Mouse (Mus musculus) heart, embryonic 13.5 days (tissue): Measurements from ENCODE around the gene Plekhg3. TPM values are rescaled to one million over a fixed set of nuclear protein-coding genes. Genes with fewer than 3 reads are reported as not detected.

Source experiments
- ATAC-seq: fragments of 200-750 bp; cut with Nextera tagmentation; 2 replicates; pipeline ENCODE4 v1.8.0; 2017; ENCODE audit warnings: moderate TSS enrichment; ENCODE audit not compliant: insufficient number of reproducible peaks, low FRiP score, low TSS enrichment; ENCODE audit errors: extremely low read depth
- H3K27ac ChIP-seq: fragments of 300-500 bp; sonication (generic); replicated peaks from 2 replicates; pipeline ENCODE4 v1.5.1; 2015; ENCODE audit warnings: moderate library complexity, mild to moderate bottlenecking, inconsistent platforms
- H3K27me3 ChIP-seq: fragments of 300-500 bp; sonication (generic); replicated peaks from 2 replicates; pipeline ENCODE4 v1.6.1; 2015; ENCODE audit warnings: mild to moderate bottlenecking, inconsistent platforms
- H3K36me3 ChIP-seq: fragments of 300-500 bp; sonication (generic); 2 replicates; pipeline ENCODE4 v1.6.1; 2015; ENCODE audit warnings: mild to moderate bottlenecking, inconsistent platforms
- H3K4me1 ChIP-seq: fragments of 300-500 bp; sonication (generic); 2 replicates; pipeline ENCODE4 v1.6.1; 2015; ENCODE audit warnings: inconsistent platforms
- H3K4me2 ChIP-seq: fragments of 300-500 bp; sonication (generic); 2 replicates; pipeline ENCODE4 v1.6.1; 2015; ENCODE audit warnings: inconsistent platforms, mild to moderate bottlenecking, moderate library complexity
- H3K4me3 ChIP-seq: fragments of 300-500 bp; sonication (generic); 2 replicates; pipeline ENCODE4 v1.5.1; 2015; ENCODE audit warnings: moderate library complexity, mild to moderate bottlenecking, inconsistent platforms
- H3K9ac ChIP-seq: fragments of 300-500 bp; sonication (generic); 2 replicates; pipeline ENCODE4 v1.6.1; 2015; ENCODE audit warnings: inconsistent platforms, mild to moderate bottlenecking, moderate library complexity
- H3K9me3 ChIP-seq: fragments of 300-500 bp; sonication (generic); 2 replicates; pipeline ENCODE4 v1.6.1; 2016; ENCODE audit warnings: inconsistent platforms
- WGBS: fragments of 180-500 bp; shearing (Covaris S2); methylation state at CpG from one replicate; pipeline ENCODE4 v1.1.7; 2015; ENCODE audit warnings: mixed read lengths; 5-methylcytosine and 5-hydroxymethylcytosine counted together
- polyA plus RNA-seq: library from polyadenylated mRNA; unstranded; fragments of >200 nt; fragmentation: Nextera tagmentation; extraction: Ambion mirVana; gene quantifications from 2 replicates; pipeline ENCODE4 v1.2.1, GENCODE M21; 2015

Gene Plekhg3
- polyA plus RNA-seq = 6.5 and 7.2 TPM in 2 replicates

GRCm38 (mm10) chr12:76530580-76531139, at the start of gene Plekhg3:
TSS of gene Plekhg3 (plus strand) at chr12:76530891.
- H3K4me3 ChIP-seq = no peak within 1 kb of the TSS
- 0 out of 2 replicates have a peak within 1 kb of the TSS, but pooled peaks have one; percentile 95 for H3K4me2 ChIP-seq
- H3K27me3 ChIP-seq = peaks cover 33% of the 10 kb centered on the region
- no peak within 1 kb of the TSS for H3K27ac ChIP-seq
- H3K4me1 ChIP-seq = peaks cover 31% of the 10 kb centered on the region
- no peaks in the 10 kb centered on the region for H3K36me3 ChIP-seq
- H3K9me3 ChIP-seq = no peaks in the 10 kb centered on the region
- ATAC-seq = no peak
- H3K9ac ChIP-seq = no peak within 1 kb of the TSS
- WGBS = 51% methylated on average over 6 of the region's 6 CpGs

GRCm38 (mm10) chr12:76482446-76482845, 48.2 kb upstream of the Plekhg3 start:
- Histone ChIP-seq H3K9me3 (peaks cover 8% of the 10 kb centered on the region; the same call in 1 of the 2 replicates), H3K27me3 (no peaks in the 10 kb centered on the region), H3K4me3 (no peak overlapping the region), H3K9ac (no peak overlapping the region), H3K4me2 (no peak overlapping the region), H3K27ac (no peak overlapping the region), H3K36me3 (no peaks in the 10 kb centered on the region), H3K4me1 (peaks cover 39% of the 10 kb centered on the region)
- WGBS = 76% methylated on average over 2 of the region's 2 CpGs
- ATAC-seq = no peak

GRCm38 (mm10) chr12:76482948-76483347, 47.7 kb upstream of the Plekhg3 start:
- no peak overlapping the region for H3K4me2 ChIP-seq
- peaks cover 39% of the 10 kb centered on the region for H3K4me1 ChIP-seq
- ATAC-seq = no peak
- WGBS = 74% methylated on average over 2 of the region's 2 CpGs
- no peaks in the 10 kb centered on the region for H3K27me3 ChIP-seq
- H3K27ac ChIP-seq = no peak overlapping the region
- H3K9me3 ChIP-seq = peaks cover 8% of the 10 kb centered on the region; the same call in 1 of the 2 replicates
- H3K4me3 ChIP-seq = no peak overlapping the region
- no peak overlapping the region for H3K9ac ChIP-seq
- H3K36me3 ChIP-seq = no peaks in the 10 kb centered on the region

- H3K9me3 ChIP-seq = peaks cover 8% of the 10 kb centered on the region; the same call in 1 of the 2 replicates
- H3K4me2 ChIP-seq = no peak overlapping the region
- H3K27ac ChIP-seq = no peak overlapping the region
- 41% methylated on average over 4 of the region's 4 CpGs for WGBS
- no peaks in the 10 kb centered on the region for H3K36me3 ChIP-seq
- peaks cover 20% of the 10 kb centered on the region for H3K4me1 ChIP-seq
- no peaks in the 10 kb centered on the region for H3K27me3 ChIP-seq
- ATAC-seq = no peak
- no peak overlapping the region for H3K9ac ChIP-seq
- no peak overlapping the region for H3K4me3 ChIP-seq
These were observed 45.8 kb upstream of the Plekhg3 start for GRCm38 (mm10) chr12:76484881-76485280.

- Histone ChIP-seq H3K4me3 (no peak overlapping the region), H3K27me3 (no peaks in the 10 kb centered on the region), H3K9me3 (peaks cover 8% of the 10 kb centered on the region; the same call in 1 of the 2 replicates), H3K4me2 (no peak overlapping the region), H3K4me1 (peaks cover 15% of the 10 kb centered on the region), H3K36me3 (no peaks in the 10 kb centered on the region), H3K9ac (no peak overlapping the region), H3K27ac (no peak overlapping the region)
- 58% methylated on average over 11 of the region's 11 CpGs for WGBS
- ATAC-seq = no peak
These were observed 45.3 kb upstream of the Plekhg3 start for GRCm38 (mm10) chr12:76485381-76485780.

- Histone ChIP-seq H3K4me3 (no peak overlapping the region), H3K9me3 (peaks cover 6% of the 10 kb centered on the region; the same call in 1 of the 2 replicates), H3K4me1 (peaks cover 15% of the 10 kb centered on the region), H3K4me2 (no peak overlapping the region), H3K27ac (no peak overlapping the region), H3K9ac (no peak overlapping the region), H3K36me3 (no peaks in the 10 kb centered on the region), H3K27me3 (no peaks in the 10 kb centered on the region)
- no peak for ATAC-seq
- 44% methylated on average over 9 of the region's 9 CpGs for WGBS
These were observed 43.7 kb upstream of the Plekhg3 start for GRCm38 (mm10) chr12:76486943-76487342.

- 87% methylated on average over 1 of the region's 1 CpGs for WGBS
- Histone ChIP-seq H3K4me3 (no peak overlapping the region), H3K4me2 (no peak overlapping the region), H3K27ac (no peak overlapping the region), H3K27me3 (peaks cover 7% of the 10 kb centered on the region), H3K4me1 (peaks cover 12% of the 10 kb centered on the region; the same call in 1 of the 2 replicates), H3K9me3 (peaks cover 6% of the 10 kb centered on the region; the same call in 1 of the 2 replicates), H3K36me3 (no peaks in the 10 kb centered on the region), H3K9ac (no peak overlapping the region)
- ATAC-seq = no peak
These were observed 39.9 kb upstream of the Plekhg3 start for GRCm38 (mm10) chr12:76490798-76491197.

GRCm38 (mm10) chr12:76493462-76493861, 37.2 kb upstream of the Plekhg3 start:
- H3K4me1 ChIP-seq = peaks cover 9% of the 10 kb centered on the region; the same call in 1 of the 2 replicates
- no peak overlapping the region for H3K9ac ChIP-seq
- no peaks in the 10 kb centered on the region for H3K36me3 ChIP-seq
- no peak for ATAC-seq
- 40% methylated on average over 5 of the region's 5 CpGs for WGBS
- peaks cover 10% of the 10 kb centered on the region for H3K27me3 ChIP-seq
- H3K4me2 ChIP-seq = no peak overlapping the region
- 0 out of 2 replicates have a peak overlapping the region, but pooled peaks have one; percentile 39 for H3K27ac ChIP-seq
- peaks cover 6% of the 10 kb centered on the region; the same call in 1 of the 2 replicates for H3K9me3 ChIP-seq
- H3K4me3 ChIP-seq = no peak overlapping the region

- Histone ChIP-seq H3K27ac (no peak overlapping the region), H3K4me1 (peaks cover 10% of the 10 kb centered on the region; the same call in 1 of the 2 replicates), H3K4me3 (no peak overlapping the region), H3K9me3 (peaks cover 6% of the 10 kb centered on the region; the same call in 1 of the 2 replicates), H3K4me2 (no peak overlapping the region), H3K9ac (no peak overlapping the region), H3K27me3 (peaks cover 10% of the 10 kb centered on the region), H3K36me3 (no peaks in the 10 kb centered on the region)
- WGBS = 60% methylated on average over 4 of the region's 4 CpGs
- ATAC-seq = no peak
These were observed 35.3 kb upstream of the Plekhg3 start for GRCm38 (mm10) chr12:76495381-76495780.

- no peaks in the 10 kb centered on the region for H3K36me3 ChIP-seq
- H3K9me3 ChIP-seq = no peaks in the 10 kb centered on the region
- peaks cover 10% of the 10 kb centered on the region for H3K27me3 ChIP-seq
- H3K9ac ChIP-seq = peak overlapping the region; percentile 58; the same call in 1 of the 2 replicates
- no peak overlapping the region for H3K4me3 ChIP-seq
- H3K4me2 ChIP-seq = peak overlapping the region; percentile 45
- WGBS = 26% methylated on average over 12 of the region's 12 CpGs
- H3K4me1 ChIP-seq = peaks cover 18% of the 10 kb centered on the region; the same call in 1 of the 2 replicates
- no peak for ATAC-seq
- H3K27ac ChIP-seq = no peak overlapping the region
These were observed 34.4 kb upstream of the Plekhg3 start for GRCm38 (mm10) chr12:76496324-76496723.

- H3K4me1 ChIP-seq = peaks cover 22% of the 10 kb centered on the region
- H3K4me2 ChIP-seq = no peak overlapping the region
- no peak overlapping the region for H3K27ac ChIP-seq
- no peak overlapping the region for H3K4me3 ChIP-seq
- no peak overlapping the region for H3K9ac ChIP-seq
- no peaks in the 10 kb centered on the region for H3K9me3 ChIP-seq
- 86% methylated on average over 9 of the region's 9 CpGs for WGBS
- no peaks in the 10 kb centered on the region for H3K36me3 ChIP-seq
- no peak for ATAC-seq
- peaks cover 10% of the 10 kb centered on the region for H3K27me3 ChIP-seq
These were observed 31.4 kb upstream of the Plekhg3 start for GRCm38 (mm10) chr12:76499276-76499675.

- Histone ChIP-seq H3K9ac (no peak overlapping the region), H3K4me3 (no peak overlapping the region), H3K27ac (no peak overlapping the region), H3K4me2 (no peak overlapping the region), H3K9me3 (no peaks in the 10 kb centered on the region), H3K4me1 (peaks cover 22% of the 10 kb centered on the region), H3K36me3 (no peaks in the 10 kb centered on the region), H3K27me3 (peaks cover 10% of the 10 kb centered on the region)
- ATAC-seq = no peak
- WGBS = 68% methylated on average over 6 of the region's 6 CpGs
These were observed 30.6 kb upstream of the Plekhg3 start for GRCm38 (mm10) chr12:76500055-76500454.
